Mouse (Mus musculus): Measurements from ENCODE around the gene Ppp2r5c. TPM values are rescaled to one million over a fixed set of nuclear protein-coding genes. Genes with fewer than 3 reads are reported as not detected.
A peak's percentile ranks its signal among the peaks of the same experiment; 100 is the strongest.

The Ppp2r5c gene
- polyA plus RNA-seq, 1 experiment, result 171 TPM

GRCm38 (mm10) chr12:110608460-110609152, 161.7 kb downstream of the Ppp2r5c start:
- Histone ChIP-seq H3K27ac (ENCODE audit: insufficient read depth, low read length) (peak overlapping the region; percentile 11; the same call in 1 of the 2 replicates), H3K4me1 (ENCODE audit: control insufficient read depth, insufficient read depth, low read length) (0 out of 2 replicates have a peak, but pooled peaks cover 3% of the 10 kb centered on the region), H3K4me3 (ENCODE audit: insufficient read depth, low read length) (no peak overlapping the region)
- no peak for TF ChIP-seq POLR2A (IDR thresholded peaks at IDR 0.05; ENCODE audit: low read depth, low read length)
- peak; percentile 54; the same call in 1 of the 2 replicates for TF ChIP-seq CTCF (IDR thresholded peaks at IDR 0.05; ENCODE audit: borderline replicate concordance, insufficient read depth, low read length)

DNA sequence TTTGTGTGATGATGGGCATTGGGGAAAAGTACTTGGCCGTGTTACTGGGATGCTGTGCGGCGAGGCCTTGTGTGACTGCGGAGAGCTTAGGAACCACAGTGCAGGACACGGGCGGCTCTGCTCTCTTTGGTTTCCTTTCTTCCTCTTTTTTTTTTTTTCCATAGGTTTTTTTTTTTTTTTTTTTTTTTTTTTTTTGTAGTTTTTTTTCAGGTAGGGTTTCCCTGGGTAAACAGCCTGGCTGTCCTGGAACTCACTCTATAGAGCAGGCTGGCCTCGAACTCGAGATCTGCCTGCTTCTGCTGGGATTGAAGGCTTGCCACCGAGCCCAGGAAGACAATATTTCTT, 162.2 kb downstream of the Ppp2r5c start:
- no peak for TF ChIP-seq POLR2A (IDR thresholded peaks at IDR 0.05; ENCODE audit: low read depth, low read length)
- no peak for TF ChIP-seq CTCF (IDR thresholded peaks at IDR 0.05; ENCODE audit: borderline replicate concordance, insufficient read depth, low read length)
- Histone ChIP-seq H3K4me3 (ENCODE audit: insufficient read depth, low read length) (no peak overlapping the region), H3K4me1 (ENCODE audit: control insufficient read depth, insufficient read depth, low read length) (0 out of 2 replicates have a peak, but pooled peaks cover 3% of the 10 kb centered on the region), H3K27ac (ENCODE audit: insufficient read depth, low read length) (peak overlapping the region; percentile 11; the same call in 1 of the 2 replicates)

GRCm38 (mm10) chr12:110610713-110611112, 163.8 kb downstream of the Ppp2r5c start:
- no peak overlapping the region for H3K27ac ChIP-seq (ENCODE audit: insufficient read depth, low read length)
- H3K4me3 ChIP-seq (ENCODE audit: insufficient read depth, low read length), result no peak overlapping the region
- no peak for TF ChIP-seq POLR2A (IDR thresholded peaks at IDR 0.05; ENCODE audit: low read depth, low read length)
- no peak for TF ChIP-seq CTCF (IDR thresholded peaks at IDR 0.05; ENCODE audit: borderline replicate concordance, insufficient read depth, low read length)
- H3K4me1 ChIP-seq (ENCODE audit: control insufficient read depth, insufficient read depth, low read length), result 0 out of 2 replicates have a peak, but pooled peaks cover 3% of the 10 kb centered on the region

- no peaks in the 10 kb centered on the region for H3K4me1 ChIP-seq (ENCODE audit: control insufficient read depth, insufficient read depth, low read length)
These were observed 183.1 kb downstream of the Ppp2r5c start for GRCm38 (mm10) chr12:110630056-110630455.

More at GRCm38 (mm10) chr12:110630056-110630455, 183.1 kb downstream of the Ppp2r5c start:
- Histone ChIP-seq H3K4me3 (ENCODE audit: insufficient read depth, low read length) (no peak overlapping the region), H3K27ac (ENCODE audit: insufficient read depth, low read length) (no peak overlapping the region)
- no peak for TF ChIP-seq CTCF (IDR thresholded peaks at IDR 0.05; ENCODE audit: borderline replicate concordance, insufficient read depth, low read length)
- TF ChIP-seq POLR2A (IDR thresholded peaks at IDR 0.05; ENCODE audit: low read depth, low read length), result no peak

Other genes starting within 250 kb of the Ppp2r5c start
- 2.7 and 5.0 TPM in 2 replicates for gene Dio3, start 168.1 kb upstream of the Ppp2r5c start, polyA plus RNA-seq (2011; ENCODE audit: insufficient read length, low read depth, missing spikeins)
- gene Dync1h1, start 154.3 kb downstream of the Ppp2r5c start, polyA plus RNA-seq (2011; ENCODE audit: insufficient read length, low read depth, missing spikeins), result 175 and 188 TPM in 2 replicates
- not detected in 2 replicates for gene 1700001K19Rik, start 235.5 kb downstream of the Ppp2r5c start, polyA plus RNA-seq (2011; ENCODE audit: insufficient read length, low read depth, missing spikeins)